Mouse (Mus musculus) CH12.LX (cell line): ENCODE results near the gene Cmip. TPM values are rescaled to one million over a fixed set of nuclear protein-coding genes. Genes with fewer than 3 reads are reported as not detected.

Experiments used
- DNase-seq: peaks from one replicate; pipeline ENCODE4 v3.0.0-alpha.2; 2013; ENCODE audit errors: extremely low read depth
- H3K27ac ChIP-seq: 2 replicates; pipeline ENCODE4 v1.5.1; 2012; ENCODE audit warnings: low read depth, mild to moderate bottlenecking, control low read depth, moderate library complexity; ENCODE audit not compliant: insufficient read depth
- H3K27me3 ChIP-seq: replicated peaks from 2 replicates; pipeline ENCODE3; 2012; ENCODE audit warnings: inconsistent platforms
- H3K36me3 ChIP-seq, 2 experiments: replicated peaks in 1 of 2; 2 replicates each; pipeline versions ENCODE3 to v1.6.1; 2012; ENCODE audit warnings: inconsistent platforms in 1 of 2, low read length in 1 of 2, mild to moderate bottlenecking in 1 of 2, mixed read lengths in 1 of 2, moderate library complexity in 1 of 2; ENCODE audit not compliant: control insufficient read depth in 1 of 2, insufficient read depth in 1 of 2
- H3K4me1 ChIP-seq, 2 experiments: 2 replicates each; pipeline ENCODE4 v1.6.1; 2012; ENCODE audit warnings: inconsistent platforms in 1 of 2, moderate library complexity in 1 of 2; ENCODE audit not compliant: insufficient read depth in 2 of 2, control insufficient read depth in 1 of 2
- H3K4me2 ChIP-seq: 2 replicates; pipeline ENCODE4 v1.6.1; 2012; ENCODE audit warnings: low read depth, mild to moderate bottlenecking, control low read depth; ENCODE audit not compliant: poor library complexity, insufficient read depth, severe bottlenecking
- H3K4me3 ChIP-seq, 3 experiments: fragments of 150-350 bp in 1 of 3; sonication (generic) in 1 of 3; replicated peaks in 1 of 3; 2 replicates each; pipeline versions ENCODE3 to v1.5.1; 2011 to 2012; ENCODE audit warnings: low read depth in 2 of 3, low read length in 2 of 3, mild to moderate bottlenecking in 2 of 3, moderate library complexity in 2 of 3, control low read depth in 1 of 3, improper control_type of control experiment in 1 of 3, inconsistent platforms in 1 of 3, mixed read lengths in 1 of 3; ENCODE audit not compliant: poor library complexity in 1 of 3
- H3K79me2 ChIP-seq: replicated peaks from 2 replicates; pipeline ENCODE4 v1.6.1; 2012; ENCODE audit warnings: mild to moderate bottlenecking, moderate library complexity; ENCODE audit not compliant: control insufficient read depth, poor library complexity, insufficient read depth, severe bottlenecking; ENCODE audit errors: extremely low read depth
- H3K9ac ChIP-seq: 2 replicates; pipeline ENCODE4 v1.6.1; 2012; ENCODE audit warnings: low read depth, mild to moderate bottlenecking, control low read depth, moderate library complexity; ENCODE audit not compliant: insufficient read depth
- H3K9me3 ChIP-seq: replicated peaks from 2 replicates; pipeline ENCODE3; 2012; ENCODE audit warnings: low read length, inconsistent platforms, mixed read lengths
- CTCF ChIP-seq, 2 experiments: IDR thresholded peaks in 1 of 2; conservative IDR thresholded peaks in 1 of 2; 2 replicates each; pipeline ENCODE4 v1.5.1; 2011 to 2012; ENCODE audit warnings: low read depth in 2 of 2, low read length in 2 of 2, improper control_type of control experiment in 1 of 2, inconsistent platforms in 1 of 2, mild to moderate bottlenecking in 1 of 2, moderate library complexity in 1 of 2
- ELF1 ChIP-seq: IDR thresholded peaks from 2 replicates; pipeline ENCODE4 v1.6.1; 2014; ENCODE audit warnings: low read depth, mild to moderate bottlenecking, inconsistent platforms, low read length, improper control_type of control experiment
- ETS1 ChIP-seq: conservative IDR thresholded peaks from 2 replicates; pipeline ENCODE4 v1.6.1; 2012; ENCODE audit warnings: low read depth, mild to moderate bottlenecking, inconsistent platforms, low read length, improper control_type of control experiment, moderate library complexity
- GABPA ChIP-seq: IDR thresholded peaks from 2 replicates; pipeline ENCODE4 v1.6.1; 2012; ENCODE audit warnings: low read depth, low read length, improper control_type of control experiment, inconsistent platforms; ENCODE audit not compliant: insufficient replicate concordance
- IRF4 ChIP-seq: IDR thresholded peaks from 2 replicates; pipeline ENCODE4 v1.6.1; 2014; ENCODE audit warnings: low read depth, mild to moderate bottlenecking, inconsistent platforms, low read length, improper control_type of control experiment
- JUN ChIP-seq: IDR thresholded peaks from 2 replicates; pipeline ENCODE4 v1.6.1; 2011; ENCODE audit warnings: low read depth, mild to moderate bottlenecking, low read length, improper control_type of control experiment, moderate library complexity; ENCODE audit not compliant: insufficient read depth
- KAT2A ChIP-seq: IDR thresholded peaks from 2 replicates; pipeline ENCODE4 v1.6.1; 2012; ENCODE audit warnings: low read length, improper control_type of control experiment, inconsistent platforms; ENCODE audit not compliant: insufficient replicate concordance
- MAFK ChIP-seq: IDR thresholded peaks from 2 replicates; pipeline ENCODE4 v1.6.1; 2011; ENCODE audit warnings: low read length, improper control_type of control experiment; ENCODE audit not compliant: insufficient replicate concordance
- MXI1 ChIP-seq: IDR thresholded peaks from 2 replicates; pipeline ENCODE4 v1.6.1; 2011; ENCODE audit warnings: mild to moderate bottlenecking, low read depth, low read length, improper control_type of control experiment
- NELFE ChIP-seq: IDR thresholded peaks from 2 replicates; pipeline ENCODE4 v1.6.1; 2011; ENCODE audit warnings: low read depth, low read length, improper control_type of control experiment
- PAX5 ChIP-seq: IDR thresholded peaks from 2 replicates; pipeline ENCODE4 v1.6.1; 2012; ENCODE audit warnings: low read length, inconsistent platforms, mixed read lengths
- SIN3A ChIP-seq: IDR thresholded peaks from 2 replicates; pipeline ENCODE4 v1.6.1; 2012; ENCODE audit warnings: low read length, improper control_type of control experiment, inconsistent platforms
- SMC3 ChIP-seq: IDR thresholded peaks from 2 replicates; pipeline ENCODE4 v1.6.1; 2011; ENCODE audit warnings: low read depth, low read length, improper control_type of control experiment
- TBP ChIP-seq: conservative IDR thresholded peaks from 2 replicates; pipeline ENCODE4 v1.6.1; 2011; ENCODE audit warnings: low read depth, low read length, improper control_type of control experiment
- ZC3H11A ChIP-seq: IDR thresholded peaks from 2 replicates; pipeline ENCODE4 v1.6.1; 2012; ENCODE audit warnings: low read depth, mild to moderate bottlenecking, inconsistent platforms, low read length, improper control_type of control experiment
- ZMIZ1 ChIP-seq: IDR thresholded peaks from 2 replicates; pipeline ENCODE4 v1.6.1; 2012; ENCODE audit warnings: low read depth, mild to moderate bottlenecking, inconsistent platforms, low read length, improper control_type of control experiment
- dilution Hi-C: fragments of 300-500 bp; cut with MboI; formaldehyde crosslinking; loops from 2 replicates; pipeline ENCODE4 v1.14.3; 2020; ENCODE audit warnings: low sequenced_read_pairs; ENCODE audit not compliant: extremely low pct_unique_long_range_greater_than_20kb, extremely low pct_ligation_motif_present
- in situ Hi-C: fragments of 300-500 bp; cut with MboI; formaldehyde crosslinking; loops from 3 replicates; pipeline ENCODE4 v1.14.3; 2019; ENCODE audit warnings: low sequenced_read_pairs, low pct_ligation_motif_present, low pct_unique_long_range_greater_than_20kb, mixed read lengths
- polyA plus RNA-seq: library from polyadenylated mRNA; unstranded; fragments of >175 nt; gene quantifications from 2 replicates; pipeline ENCODE4 v1.2.1, GENCODE M21; 2012; ENCODE audit warnings: low read depth; ENCODE audit not compliant: insufficient read length
- total RNA-seq, 2 experiments: library from RNA; depleted of rRNA; stranded (reverse); fragments of 300-350 nt in 1 of 2; fragments of >200 nt in 1 of 2; gene quantifications; 2 replicates each; pipeline ENCODE4 v1.2.3; 2012 to 2014

Gene Cmip
- total and polyA plus RNA-seq, 3 experiments, result 5.2 to 39.0 (median 16.5) TPM

DNA sequence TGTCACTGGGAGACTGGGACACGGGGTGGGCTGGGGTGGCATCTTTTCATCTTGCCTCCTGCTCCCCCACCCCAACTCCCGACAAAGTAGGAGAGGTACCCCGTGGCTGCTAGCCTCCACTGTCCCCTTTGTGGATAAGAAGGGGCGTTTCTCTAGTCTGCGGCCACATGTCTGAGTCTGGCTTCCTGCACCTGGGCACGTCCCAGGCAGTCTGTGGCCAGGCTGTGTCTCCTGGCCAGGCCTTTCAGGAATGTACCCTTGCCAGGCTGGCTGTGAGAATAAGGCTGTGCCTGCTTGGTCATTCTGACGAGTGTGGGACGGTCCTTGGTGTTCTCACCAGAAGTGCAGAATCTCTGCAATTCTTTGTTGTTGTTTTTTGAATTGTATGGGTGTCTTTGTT is 78.6 kb downstream of the Cmip start:
- Histone ChIP-seq H3K36me3 (peaks cover 0 to 7% of the 10 kb centered on the region in 2 experiments), H3K4me3 (peak overlapping the region in 2 of 3 experiments; percentile 6 to 8), H3K4me1 (peaks cover 57 to 94% of the 10 kb centered on the region in 2 experiments), H3K9me3 (peaks cover 3% of the 10 kb centered on the region), H3K4me2 (peak overlapping the region; percentile 38), H3K79me2 (0 out of 2 replicates have a peak, but pooled peaks cover 7% of the 10 kb centered on the region), H3K9ac (no peak overlapping the region), H3K27me3 (no peaks in the 10 kb centered on the region), H3K27ac (peak overlapping the region; percentile 64)
- no peak for DNase-seq
- dilution Hi-C loops, result no loop called here
- in situ Hi-C loops, result no loop called here
- TF ChIP-seq JUN, result no peak
- no peak for TF ChIP-seq ETS1
- TF ChIP-seq GABPA, result no peak
- TF ChIP-seq IRF4, result no peak
- no peak for TF ChIP-seq MAFK
- TF ChIP-seq CTCF (conservative IDR thresholded peaks at IDR 0.05 in 1 of 2, IDR thresholded peaks at IDR 0.05 in 1 of 2; ENCODE audit: low read depth in 2 of 2, low read length in 2 of 2), result no peak
- TF ChIP-seq MXI1, result no peak; the same call in 1 of the 2 replicates
- TF ChIP-seq PAX5, result no peak
- no peak for TF ChIP-seq NELFE
- no peak for TF ChIP-seq ZC3H11A
- TF ChIP-seq SIN3A, result no peak
- TF ChIP-seq TBP, result no peak
- no peak for TF ChIP-seq SMC3

DNA sequence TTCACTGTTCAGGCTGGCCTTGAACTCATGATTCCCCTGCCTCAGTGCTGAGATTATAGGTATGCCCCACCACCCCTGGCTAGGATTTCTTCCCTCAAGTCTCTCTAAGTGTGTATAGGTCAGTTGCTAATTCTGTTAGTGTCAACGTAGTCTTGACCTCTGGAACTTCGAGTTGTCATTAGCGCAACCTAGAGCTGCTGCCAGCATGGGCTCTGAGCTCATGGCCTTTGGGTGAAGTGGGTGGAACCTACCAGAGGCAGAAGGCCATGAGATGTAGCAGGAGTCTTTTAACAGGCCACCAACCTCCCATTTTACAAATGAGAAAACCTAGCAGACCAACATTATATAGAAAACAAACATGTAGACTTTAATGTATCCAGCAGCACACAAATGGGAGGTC is 80.3 kb downstream of the Cmip start:
- Histone ChIP-seq H3K4me2 (no peak overlapping the region), H3K9me3 (peaks cover 3% of the 10 kb centered on the region), H3K9ac (no peak overlapping the region), H3K36me3 (peaks cover 0 to 5% of the 10 kb centered on the region in 2 experiments), H3K27me3 (no peaks in the 10 kb centered on the region), H3K79me2 (0 out of 2 replicates have a peak, but pooled peaks cover 11% of the 10 kb centered on the region), H3K4me1 (peaks cover 54 to 92% of the 10 kb centered on the region in 2 experiments), H3K4me3 (no peak overlapping the region), H3K27ac (no peak overlapping the region)
- DNase-seq, result no peak
- dilution Hi-C loops, result no loop called here
- TF ChIP-seq KAT2A (no peak), NELFE (no peak), CTCF (conservative IDR thresholded peaks at IDR 0.05 in 1 of 2, IDR thresholded peaks at IDR 0.05 in 1 of 2; ENCODE audit: low read depth in 2 of 2, low read length in 2 of 2) (no peak), ELF1 (no peak), SIN3A (no peak), ZMIZ1 (no peak)
- in situ Hi-C loops, result no loop called here
